Mouse (Mus musculus): ENCODE results near the gene Six1. TPM values are rescaled to one million over a fixed set of nuclear protein-coding genes. Genes with fewer than 3 reads are reported as not detected.

Six1 gene
- polyA plus RNA-seq, 1 experiment: 72.4 TPM

- no peaks in the 10 kb centered on the region for H3K27me3 ChIP-seq (ENCODE audit: control insufficient read depth, insufficient read depth, insufficient read length)
- TF ChIP-seq FOSL1 (IDR thresholded peaks at IDR 0.05; ENCODE audit: insufficient read depth, low read length, poor library complexity, severe bottlenecking) (no peak), USF1 (IDR thresholded peaks at IDR 0.05; ENCODE audit: low read depth) (no peak), MAX (IDR thresholded peaks at IDR 0.05) (no peak), MYOD1 (IDR thresholded peaks at IDR 0.05; ENCODE audit: control insufficient read depth, insufficient read length, low read depth) (no peak), CTCF (IDR thresholded peaks at IDR 0.05; ENCODE audit: control insufficient read depth, insufficient read depth, insufficient read length) (no peak), MYOG (IDR thresholded peaks at IDR 0.05; ENCODE audit: control insufficient read depth, extremely low read depth, insufficient read length) (no peak), CEBPB (IDR thresholded peaks at IDR 0.05; ENCODE audit: low read depth) (no peak)
- H3K4me3 ChIP-seq (ENCODE audit: insufficient read depth, poor library complexity, severe bottlenecking): peak overlapping the region; percentile 59
Measured at GRCm38 (mm10) chr12:73052036-73052650, 1.5 kb downstream of the Six1 start.

GRCm38 (mm10) chr12:73050811-73051580, 2.7 kb downstream of the Six1 start:
- peaks cover 8% of the 10 kb centered on the region for H3K79me3 ChIP-seq (ENCODE audit: low read depth)
- peaks cover 30% of the 10 kb centered on the region for H3K79me2 ChIP-seq (ENCODE audit: control insufficient read depth, insufficient read depth)
- H3K4me3 ChIP-seq (ENCODE audit: insufficient read depth, poor library complexity, severe bottlenecking): no peak overlapping the region
- no peaks in the 10 kb centered on the region for H3K36me3 ChIP-seq (ENCODE audit: control insufficient read depth, insufficient read depth)
- TF ChIP-seq MYOG (IDR thresholded peaks at IDR 0.05; ENCODE audit: control insufficient read depth, extremely low read depth, insufficient read length) (no peak), USF1 (IDR thresholded peaks at IDR 0.05; ENCODE audit: low read depth) (no peak), CTCF (IDR thresholded peaks at IDR 0.05; ENCODE audit: control insufficient read depth, insufficient read depth, insufficient read length) (no peak), FOSL1 (IDR thresholded peaks at IDR 0.05; ENCODE audit: insufficient read depth, low read length, poor library complexity, severe bottlenecking) (no peak), CEBPB (IDR thresholded peaks at IDR 0.05; ENCODE audit: low read depth) (no peak), MYOD1 (IDR thresholded peaks at IDR 0.05; ENCODE audit: control insufficient read depth, insufficient read length, low read depth) (no peak), MAX (IDR thresholded peaks at IDR 0.05) (no peak)
- no peaks in the 10 kb centered on the region for H3K27me3 ChIP-seq (ENCODE audit: control insufficient read depth, insufficient read depth, insufficient read length)
- H3ac ChIP-seq (ENCODE audit: control insufficient read depth, insufficient read length, low read depth): no peak overlapping the region

More at GRCm38 (mm10) chr12:73052036-73052650, 1.5 kb downstream of the Six1 start:
- H3ac ChIP-seq (ENCODE audit: control insufficient read depth, insufficient read length, low read depth): peak overlapping the region; percentile 80
- H3K79me2 ChIP-seq (ENCODE audit: control insufficient read depth, insufficient read depth): peaks cover 18% of the 10 kb centered on the region
- H3K36me3 ChIP-seq (ENCODE audit: control insufficient read depth, insufficient read depth): no peaks in the 10 kb centered on the region
- peaks cover 4% of the 10 kb centered on the region for H3K79me3 ChIP-seq (ENCODE audit: low read depth)

GRCm38 (mm10) chr12:73050305-73050704, 3.4 kb downstream of the Six1 start:
- H3ac ChIP-seq (ENCODE audit: control insufficient read depth, insufficient read length, low read depth): no peak overlapping the region
- TF ChIP-seq USF1 (IDR thresholded peaks at IDR 0.05; ENCODE audit: low read depth) (no peak), MAX (IDR thresholded peaks at IDR 0.05) (no peak), CEBPB (IDR thresholded peaks at IDR 0.05; ENCODE audit: low read depth) (no peak), MYOG (IDR thresholded peaks at IDR 0.05; ENCODE audit: control insufficient read depth, extremely low read depth, insufficient read length) (no peak), FOSL1 (IDR thresholded peaks at IDR 0.05; ENCODE audit: insufficient read depth, low read length, poor library complexity, severe bottlenecking) (no peak), MYOD1 (IDR thresholded peaks at IDR 0.05; ENCODE audit: control insufficient read depth, insufficient read length, low read depth) (no peak), CTCF (IDR thresholded peaks at IDR 0.05; ENCODE audit: control insufficient read depth, insufficient read depth, insufficient read length) (no peak)
- peaks cover 15% of the 10 kb centered on the region for H3K79me3 ChIP-seq (ENCODE audit: low read depth)
- H3K4me3 ChIP-seq (ENCODE audit: insufficient read depth, poor library complexity, severe bottlenecking): no peak overlapping the region
- H3K27me3 ChIP-seq (ENCODE audit: control insufficient read depth, insufficient read depth, insufficient read length): no peaks in the 10 kb centered on the region
- H3K36me3 ChIP-seq (ENCODE audit: control insufficient read depth, insufficient read depth): no peaks in the 10 kb centered on the region
- H3K79me2 ChIP-seq (ENCODE audit: control insufficient read depth, insufficient read depth): peaks cover 37% of the 10 kb centered on the region

GRCm38 (mm10) chr12:73049520-73050225, 4.0 kb downstream of the Six1 start:
- Histone ChIP-seq H3ac (ENCODE audit: control insufficient read depth, insufficient read length, low read depth) (no peak overlapping the region), H3K4me3 (ENCODE audit: insufficient read depth, poor library complexity, severe bottlenecking) (no peak overlapping the region), H3K27me3 (ENCODE audit: control insufficient read depth, insufficient read depth, insufficient read length) (no peaks in the 10 kb centered on the region), H3K36me3 (ENCODE audit: control insufficient read depth, insufficient read depth) (no peaks in the 10 kb centered on the region), H3K79me3 (ENCODE audit: low read depth) (peaks cover 21% of the 10 kb centered on the region), H3K79me2 (ENCODE audit: control insufficient read depth, insufficient read depth) (peaks cover 43% of the 10 kb centered on the region)
- no peak for TF ChIP-seq MYOG (IDR thresholded peaks at IDR 0.05; ENCODE audit: control insufficient read depth, extremely low read depth, insufficient read length)

- Histone ChIP-seq H3K27me3 (ENCODE audit: control insufficient read depth, insufficient read depth, insufficient read length) (no peaks in the 10 kb centered on the region), H3K79me3 (ENCODE audit: low read depth) (peaks cover 32% of the 10 kb centered on the region), H3K79me2 (ENCODE audit: control insufficient read depth, insufficient read depth) (peaks cover 54% of the 10 kb centered on the region), H3K4me3 (ENCODE audit: insufficient read depth, poor library complexity, severe bottlenecking) (no peak overlapping the region), H3ac (ENCODE audit: control insufficient read depth, insufficient read length, low read depth) (no peak overlapping the region), H3K36me3 (ENCODE audit: control insufficient read depth, insufficient read depth) (peaks cover 2% of the 10 kb centered on the region)
- TF ChIP-seq MAX (IDR thresholded peaks at IDR 0.05) (no peak), CTCF (IDR thresholded peaks at IDR 0.05; ENCODE audit: control insufficient read depth, insufficient read depth, insufficient read length) (no peak)
Measured at GRCm38 (mm10) chr12:73048537-73048936, 5.2 kb downstream of the Six1 start.
